Mouse (Mus musculus) cortical plate, adult 2 months (tissue): Measurements from ENCODE around the gene Cnnm3. TPM values are rescaled to one million over a fixed set of nuclear protein-coding genes. Genes with fewer than 3 reads are reported as not detected.

Source experiments
- H3K27ac ChIP-seq: fragments of 200-500 bp; 2 replicates; pipeline ENCODE4 v1.5.1; 2012; ENCODE audit warnings: low read length, control low read depth, inconsistent platforms; ENCODE audit not compliant: insufficient read depth
- H3K4me1 ChIP-seq: fragments of 200-500 bp; 2 replicates; pipeline ENCODE4 v1.6.1; 2011; ENCODE audit warnings: low read length; ENCODE audit not compliant: control insufficient read depth, insufficient read depth
- H3K4me3 ChIP-seq: fragments of 200-500 bp; 2 replicates; pipeline ENCODE4 v1.5.1; 2011; ENCODE audit warnings: mild to moderate bottlenecking, low read length, control low read depth; ENCODE audit not compliant: insufficient read depth
- CTCF ChIP-seq: fragments of 200-500 bp; IDR thresholded peaks from 2 replicates; pipeline ENCODE4 v1.5.1; 2011; ENCODE audit warnings: mild to moderate bottlenecking, control low read depth, low read length; ENCODE audit not compliant: insufficient read depth; ENCODE audit errors: extremely low read depth
- POLR2A ChIP-seq: fragments of 200-500 bp; IDR thresholded peaks from 2 replicates; pipeline ENCODE4 v1.6.1; 2011; ENCODE audit warnings: mild to moderate bottlenecking, low read length, control low read depth; ENCODE audit not compliant: insufficient read depth; ENCODE audit errors: extremely low read depth
- polyA plus RNA-seq: library from polyadenylated mRNA; depleted of rRNA; stranded (reverse); fragments of >200 nt; gene quantifications from 2 replicates; pipeline ENCODE4 v1.2.3, GENCODE M21; 2012

Cnnm3 gene
- polyA plus RNA-seq, 1 experiment: 26.0 TPM

- Histone ChIP-seq H3K4me1 (peaks cover 4% of the 10 kb centered on the region; the same call in 1 of the 2 replicates), H3K27ac (no peak overlapping the region), H3K4me3 (peak overlapping the region; percentile 10; the same call in 1 of the 2 replicates)
- TF ChIP-seq CTCF (no peak), POLR2A (no peak)
Observed at GRCm38 (mm10) chr1:36475480-36476110, 36.1 kb upstream of the Cnnm3 start.

GRCm38 (mm10) chr1:36476426-36476825 is 35.2 kb upstream of the Cnnm3 start:
- H3K27ac ChIP-seq: no peak overlapping the region
- peaks cover 4% of the 10 kb centered on the region; the same call in 1 of the 2 replicates for H3K4me1 ChIP-seq
- TF ChIP-seq POLR2A (no peak), CTCF (no peak)
- no peak overlapping the region for H3K4me3 ChIP-seq

GRCm38 (mm10) chr1:36478343-36478795 is 33.3 kb upstream of the Cnnm3 start:
- Histone ChIP-seq H3K27ac (no peak overlapping the region), H3K4me3 (no peak overlapping the region), H3K4me1 (peaks cover 4% of the 10 kb centered on the region; the same call in 1 of the 2 replicates)
- TF ChIP-seq CTCF (no peak), POLR2A (no peak)

GRCm38 (mm10) chr1:36479903-36480899 is 31.5 kb upstream of the Cnnm3 start:
- H3K4me1 ChIP-seq: 0 out of 2 replicates have a peak, but pooled peaks cover 2% of the 10 kb centered on the region
- no peak for TF ChIP-seq POLR2A
- TF ChIP-seq CTCF: no peak
- no peak overlapping the region for H3K4me3 ChIP-seq
- no peak overlapping the region for H3K27ac ChIP-seq

GRCm38 (mm10) chr1:36483825-36484224 is 27.8 kb upstream of the Cnnm3 start:
- H3K27ac ChIP-seq: no peak overlapping the region
- H3K4me1 ChIP-seq: no peaks in the 10 kb centered on the region
- H3K4me3 ChIP-seq: no peak overlapping the region
- TF ChIP-seq POLR2A: no peak
- TF ChIP-seq CTCF: no peak

- H3K4me1 ChIP-seq: no peaks in the 10 kb centered on the region
- TF ChIP-seq POLR2A (no peak), CTCF (no peak)
- H3K27ac ChIP-seq: no peak overlapping the region
- no peak overlapping the region for H3K4me3 ChIP-seq
Observed at GRCm38 (mm10) chr1:36485080-36485479, 26.6 kb upstream of the Cnnm3 start.

GRCm38 (mm10) chr1:36487111-36487510 is 24.6 kb upstream of the Cnnm3 start:
- TF ChIP-seq CTCF (no peak), POLR2A (no peak)

GRCm38 (mm10) chr1:36489661-36490060 is 22.0 kb upstream of the Cnnm3 start:
- TF ChIP-seq CTCF (no peak), POLR2A (no peak)
- H3K4me3 ChIP-seq: no peak overlapping the region
- no peak overlapping the region for H3K27ac ChIP-seq
- no peaks in the 10 kb centered on the region for H3K4me1 ChIP-seq

More at GRCm38 (mm10) chr1:36487111-36487510, 24.6 kb upstream of the Cnnm3 start:
- H3K27ac ChIP-seq: no peak overlapping the region
- H3K4me3 ChIP-seq: no peak overlapping the region
- H3K4me1 ChIP-seq: no peaks in the 10 kb centered on the region

- TF ChIP-seq CTCF (0 out of 2 replicates have a peak, but pooled peaks have one; percentile 15), POLR2A (no peak)
Observed at GRCm38 (mm10) chr1:36492416-36493139, 19.1 kb upstream of the Cnnm3 start.

More at GRCm38 (mm10) chr1:36492416-36493139, 19.1 kb upstream of the Cnnm3 start:
- Histone ChIP-seq H3K27ac (no peak overlapping the region), H3K4me3 (no peak overlapping the region), H3K4me1 (no peaks in the 10 kb centered on the region)
